Mouse (Mus musculus): ENCODE results near the gene Dtl. TPM values are rescaled to one million over a fixed set of nuclear protein-coding genes. Genes with fewer than 3 reads are reported as not detected.

The Dtl gene
- polyA plus RNA-seq, 1 experiment from 2014 or later, result 2.9 TPM

DNA sequence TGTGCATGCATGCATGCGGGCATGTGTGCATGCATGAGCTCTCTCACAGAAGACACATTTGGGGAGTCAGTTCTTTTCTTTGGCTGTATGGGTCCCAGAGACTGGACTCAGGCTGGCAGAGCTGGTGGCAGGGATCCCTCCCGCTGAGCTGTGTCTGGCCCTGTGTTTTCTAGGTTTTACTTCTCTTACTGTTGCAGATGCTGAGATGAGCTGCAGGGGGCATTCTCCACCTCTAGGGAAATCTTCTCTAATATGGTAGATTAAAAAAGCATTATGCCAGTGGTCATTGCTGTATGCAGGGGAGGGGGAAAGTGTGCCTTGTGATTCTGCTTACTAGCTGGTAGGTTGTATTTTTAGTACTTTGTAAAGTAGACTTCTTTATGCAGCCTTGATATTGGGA lies 10.4 kb upstream of the Dtl start:
- Histone ChIP-seq H3K9me3 (ENCODE audit: low read length) (no peaks in the 10 kb centered on the region), H3K4me1 (ENCODE audit: insufficient read depth, low read depth, low read length) (no peaks in the 10 kb centered on the region; the same call in 1 of the 2 replicates), H3K27me3 (replicated peaks; ENCODE audit: insufficient read depth, low read length) (no peaks in the 10 kb centered on the region), H3K27ac (ENCODE audit: low read length) (no peak overlapping the region), H3K4me3 (ENCODE audit: low read depth, low read length) (no peak overlapping the region), H3K9ac (replicated peaks; ENCODE audit: low read depth) (no peak overlapping the region), H3K36me3 (ENCODE audit: insufficient read depth, low read length) (peaks cover 25% of the 10 kb centered on the region), H3K4me2 (replicated peaks; ENCODE audit: low read depth, low read length) (no peak overlapping the region)
- DNase-seq (ENCODE audit: low spot score) (peak; percentile 11), ATAC-seq (no peak)
- peak; percentile 33 for TF ChIP-seq CTCF (IDR thresholded peaks at IDR 0.05)
- TF ChIP-seq EP300 (IDR thresholded peaks at IDR 0.05), result no peak
- 86% methylated on average over 2 of the region's 2 CpGs for WGBS

DNA sequence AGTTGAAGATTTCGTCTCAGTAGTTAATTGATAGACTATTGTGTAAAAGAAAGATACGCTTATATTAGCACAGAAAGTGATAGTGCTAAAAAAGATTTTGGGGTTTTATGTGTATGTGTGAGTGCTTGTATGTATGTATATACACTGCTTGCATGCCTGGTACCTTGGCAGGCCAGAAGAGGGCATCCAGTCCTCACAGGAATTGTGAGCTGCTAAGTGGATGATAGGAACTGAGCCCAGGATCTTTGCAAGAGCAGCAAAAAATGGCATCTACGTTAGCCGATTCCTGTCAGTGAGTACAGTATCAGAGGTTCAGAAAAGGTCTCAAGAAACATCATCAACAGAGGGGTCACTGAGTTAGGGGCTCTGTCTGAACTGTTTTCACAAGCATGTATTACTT lies 9.1 kb upstream of the Dtl start:
- TF ChIP-seq EP300 (IDR thresholded peaks at IDR 0.05) (no peak), CTCF (IDR thresholded peaks at IDR 0.05) (peak; percentile 40)
- no peak for ATAC-seq
- Histone ChIP-seq H3K27me3 (replicated peaks; ENCODE audit: insufficient read depth, low read length) (no peaks in the 10 kb centered on the region), H3K4me2 (replicated peaks; ENCODE audit: low read depth, low read length) (no peak overlapping the region), H3K4me3 (ENCODE audit: low read depth, low read length) (no peak overlapping the region), H3K36me3 (ENCODE audit: insufficient read depth, low read length) (peaks cover 25% of the 10 kb centered on the region), H3K9me3 (ENCODE audit: low read length) (no peaks in the 10 kb centered on the region), H3K9ac (replicated peaks; ENCODE audit: low read depth) (no peak overlapping the region), H3K27ac (ENCODE audit: low read length) (no peak overlapping the region), H3K4me1 (ENCODE audit: insufficient read depth, low read depth, low read length) (no peaks in the 10 kb centered on the region)
- no peak for DNase-seq (ENCODE audit: low spot score)
- 89% methylated on average over 4 of the region's 4 CpGs for WGBS

DNA sequence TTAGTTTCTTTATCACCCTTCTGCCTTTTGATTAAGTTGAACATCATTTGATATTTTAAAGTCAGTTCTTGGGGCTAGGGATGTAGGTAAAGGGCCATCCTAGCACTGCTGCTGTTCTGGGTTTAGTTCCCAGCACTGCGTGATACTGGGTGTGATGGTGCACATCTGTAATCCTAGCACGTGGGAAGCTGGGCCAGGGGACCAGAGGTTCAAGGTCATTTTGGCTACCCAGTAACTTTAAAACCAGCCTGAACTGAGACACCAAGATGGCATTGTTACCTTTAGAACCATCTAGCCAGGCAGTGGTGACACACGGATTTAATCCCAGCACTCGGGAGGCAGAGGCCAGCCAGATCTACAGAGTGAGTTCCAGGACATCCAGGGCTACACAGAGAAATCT lies 8.5 kb upstream of the Dtl start:
- no peak for ATAC-seq
- Histone ChIP-seq H3K27ac (ENCODE audit: low read length) (no peak overlapping the region), H3K9me3 (ENCODE audit: low read length) (no peaks in the 10 kb centered on the region), H3K36me3 (ENCODE audit: insufficient read depth, low read length) (peaks cover 22% of the 10 kb centered on the region), H3K4me3 (ENCODE audit: low read depth, low read length) (no peak overlapping the region), H3K27me3 (replicated peaks; ENCODE audit: insufficient read depth, low read length) (no peaks in the 10 kb centered on the region), H3K4me2 (replicated peaks; ENCODE audit: low read depth, low read length) (no peak overlapping the region), H3K4me1 (ENCODE audit: insufficient read depth, low read depth, low read length) (no peaks in the 10 kb centered on the region), H3K9ac (replicated peaks; ENCODE audit: low read depth) (no peak overlapping the region)
- 91% methylated on average over 4 of the region's 4 CpGs for WGBS
- TF ChIP-seq EP300 (IDR thresholded peaks at IDR 0.05), result no peak
- no peak for TF ChIP-seq CTCF (IDR thresholded peaks at IDR 0.05)
- no peak for DNase-seq (ENCODE audit: low spot score)

DNA sequence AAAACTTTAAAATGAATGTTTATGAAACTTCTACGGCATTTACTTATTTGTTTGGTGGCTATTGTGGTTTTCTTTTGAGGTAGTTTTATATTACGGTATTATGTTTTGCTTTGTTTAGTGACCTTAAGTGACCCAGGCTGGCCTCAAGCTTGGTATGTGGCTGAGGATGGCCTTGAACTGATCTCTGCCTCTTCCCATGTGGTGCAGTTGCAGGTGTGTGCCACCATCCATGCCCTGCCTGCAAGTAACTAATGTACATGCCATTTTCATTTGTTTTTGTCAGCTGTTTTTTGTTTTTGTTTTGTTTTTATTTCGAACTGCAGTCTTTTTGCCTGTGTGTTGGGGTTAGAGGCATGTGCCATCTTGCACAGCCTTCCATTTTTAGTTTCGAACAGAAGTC lies 6.3 kb upstream of the Dtl start:
- Histone ChIP-seq H3K27me3 (replicated peaks; ENCODE audit: insufficient read depth, low read length) (no peaks in the 10 kb centered on the region), H3K4me3 (ENCODE audit: low read depth, low read length) (no peak overlapping the region), H3K36me3 (ENCODE audit: insufficient read depth, low read length) (peaks cover 10% of the 10 kb centered on the region), H3K4me1 (ENCODE audit: insufficient read depth, low read depth, low read length) (peaks cover 3% of the 10 kb centered on the region; the same call in 1 of the 2 replicates), H3K27ac (ENCODE audit: low read length) (no peak overlapping the region), H3K9ac (replicated peaks; ENCODE audit: low read depth) (no peak overlapping the region), H3K4me2 (replicated peaks; ENCODE audit: low read depth, low read length) (no peak overlapping the region), H3K9me3 (ENCODE audit: low read length) (no peaks in the 10 kb centered on the region)
- TF ChIP-seq EP300 (IDR thresholded peaks at IDR 0.05), result no peak
- TF ChIP-seq CTCF (IDR thresholded peaks at IDR 0.05), result no peak
- 84% methylated on average over 4 of the region's 4 CpGs for WGBS
- DNase-seq (ENCODE audit: low spot score) (no peak), ATAC-seq (no peak)

DNA sequence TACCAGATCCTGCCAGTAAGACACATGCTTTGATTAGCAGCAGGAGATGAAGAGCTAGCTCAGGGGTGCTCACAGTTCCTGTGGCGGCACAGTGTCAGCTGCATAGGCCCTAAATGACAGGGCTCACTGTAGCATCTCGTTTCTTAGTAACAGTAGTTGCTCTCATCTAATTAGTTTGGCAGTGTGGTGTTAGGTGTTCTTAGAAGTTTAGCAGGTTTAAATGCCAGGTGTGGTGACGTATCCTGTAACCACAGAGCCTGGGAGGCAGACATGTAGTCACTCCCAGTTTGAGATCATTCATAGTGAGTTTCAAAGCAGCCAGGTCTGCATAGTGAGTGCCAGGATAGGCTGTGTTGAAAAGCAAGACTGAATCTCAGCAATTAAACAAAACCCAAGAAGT lies 4.2 kb upstream of the Dtl start:
- no peak for ATAC-seq
- no peak overlapping the region for H3K27ac ChIP-seq (ENCODE audit: low read length)
- H3K4me2 ChIP-seq (replicated peaks; ENCODE audit: low read depth, low read length), result no peak overlapping the region
- no peak overlapping the region for H3K4me3 ChIP-seq (ENCODE audit: low read depth, low read length)
- no peak for DNase-seq (ENCODE audit: low spot score)
- no peak overlapping the region for H3K9ac ChIP-seq (replicated peaks; ENCODE audit: low read depth)
- no peaks in the 10 kb centered on the region for H3K27me3 ChIP-seq (replicated peaks; ENCODE audit: insufficient read depth, low read length)
- 87% methylated on average over 3 of the region's 3 CpGs for WGBS
- H3K9me3 ChIP-seq (ENCODE audit: low read length), result no peaks in the 10 kb centered on the region
- TF ChIP-seq CTCF (IDR thresholded peaks at IDR 0.05) (no peak), EP300 (IDR thresholded peaks at IDR 0.05) (no peak)
- peaks cover 9% of the 10 kb centered on the region; the same call in 1 of the 2 replicates for H3K4me1 ChIP-seq (ENCODE audit: insufficient read depth, low read depth, low read length)
- H3K36me3 ChIP-seq (ENCODE audit: insufficient read depth, low read length), result peaks cover 10% of the 10 kb centered on the region; the same call in 1 of the 2 replicates

DNA sequence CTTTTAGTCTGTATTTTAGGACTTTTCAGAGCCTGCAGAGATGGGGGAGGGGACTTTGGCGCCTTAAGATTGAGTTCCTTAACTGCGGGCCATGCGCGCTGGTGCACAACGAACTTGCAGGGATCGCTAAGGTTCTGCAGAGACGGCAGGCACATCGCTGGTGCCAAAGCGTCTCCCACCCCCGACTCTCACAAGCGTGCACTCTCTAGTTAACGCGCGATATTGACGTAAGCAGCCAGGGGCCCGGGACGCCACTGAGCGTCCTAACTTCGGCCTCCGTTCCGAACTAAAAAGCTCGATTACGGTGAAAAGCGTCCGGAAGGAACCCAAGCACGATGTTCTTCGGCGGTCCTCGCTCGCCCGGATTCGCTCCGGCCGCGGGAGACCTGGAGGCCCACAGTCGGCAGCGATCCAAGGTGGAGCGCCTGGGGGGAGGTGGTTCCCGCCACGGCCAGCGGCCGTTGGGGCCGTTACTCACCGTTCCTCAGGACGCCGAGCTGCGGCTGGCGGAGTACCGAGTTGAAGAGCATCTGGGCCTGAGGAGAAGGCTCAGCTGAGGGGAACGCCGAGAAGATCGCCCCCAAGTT lies 380 bp downstream of the Dtl start:
- peak overlapping the region; percentile 41 for H3K9ac ChIP-seq (replicated peaks; ENCODE audit: low read depth)
- DNase-seq (ENCODE audit: low spot score) (peak; percentile 75), ATAC-seq (peak; percentile 10)
- peaks cover 9% of the 10 kb centered on the region; the same call in 1 of the 2 replicates for H3K4me1 ChIP-seq (ENCODE audit: insufficient read depth, low read depth, low read length)
- H3K36me3 ChIP-seq (ENCODE audit: insufficient read depth, low read length), result no peaks in the 10 kb centered on the region
- H3K4me3 ChIP-seq (ENCODE audit: low read depth, low read length), result peak overlapping the region; percentile 83
- peak overlapping the region; percentile 93 for H3K4me2 ChIP-seq (replicated peaks; ENCODE audit: low read depth, low read length)
- peak overlapping the region; percentile 77 for H3K27ac ChIP-seq (ENCODE audit: low read length)
- under 1% methylated on average over 52 of the region's 52 CpGs for WGBS
- no peaks in the 10 kb centered on the region for H3K9me3 ChIP-seq (ENCODE audit: low read length)
- TF ChIP-seq EP300 (IDR thresholded peaks at IDR 0.05) (no peak), CTCF (IDR thresholded peaks at IDR 0.05) (no peak)
- H3K27me3 ChIP-seq (replicated peaks; ENCODE audit: insufficient read depth, low read length), result no peaks in the 10 kb centered on the region

Measured in lung, postnatal 0 days (tissue).